In the genomic region with DNA sequence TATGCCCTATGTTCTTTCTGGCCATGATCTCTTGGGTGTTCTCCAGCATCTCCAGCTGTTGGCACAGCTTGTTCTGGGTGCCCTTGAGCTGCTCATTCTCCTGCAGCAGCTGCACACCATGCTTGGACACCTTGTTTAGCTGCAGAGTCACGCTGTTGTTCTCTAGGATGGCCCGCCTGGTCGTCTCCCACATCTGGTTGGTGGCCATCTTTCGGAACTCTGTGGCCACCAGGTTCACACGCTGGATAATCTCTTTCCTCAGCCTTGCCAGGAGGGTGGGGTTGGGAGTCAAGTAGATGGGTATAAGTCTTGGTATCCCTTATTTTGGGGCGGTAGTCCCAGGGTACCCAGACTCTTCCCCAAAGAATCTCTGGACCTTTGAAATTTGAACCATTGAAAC, we compare ENCODE assay signal across 7 mouse cellular contexts. TPM values are rescaled to one million over a fixed set of nuclear protein-coding genes. Genes with fewer than 3 reads are reported as not detected.
"Had no signal": no experiment of that assay in that cellular context is flagged by ENCODE, and none has a peak within 500 bp of the region (broad histone marks: within the 10 kb centered on the region; RNA-seq: fewer than 3 reads in every experiment).

No protein-coding gene starts in this region.

- H3K36me3 ChIP-seq: neural tube, embryonic 15.5 days; stomach, embryonic 15.5 days had no signal

- H3K9me3 ChIP-seq: neural tube, embryonic 15.5 days; stomach, embryonic 15.5 days had no signal

- H3K27me3 ChIP-seq: stomach, embryonic 15.5 days had no signal

- H3K27ac ChIP-seq: neural tube, embryonic 15.5 days; stomach, embryonic 15.5 days; stomach, postnatal 0 days had no signal

- H3K4me3 ChIP-seq: neural tube, embryonic 15.5 days; stomach, embryonic 15.5 days had no signal

- H3K4me2 ChIP-seq: neural tube, embryonic 15.5 days; stomach, embryonic 15.5 days had no signal

- H3K9ac ChIP-seq: neural tube, embryonic 15.5 days; stomach, embryonic 15.5 days had no signal

RNA-seq across cellular contexts. Expression of a gene that starts 4.1 kb away (rescaled TPM):
- total RNA-seq: neutrophil, adult 5-6 weeks had no signal

RNA-seq across cellular contexts. Expression of a gene that starts 4.5 kb away (rescaled TPM):
- total RNA-seq: neutrophil, adult 5-6 weeks had no signal
- polyA plus RNA-seq: spleen, adult 2 months had no signal

RNA-seq across cellular contexts. Expression of a gene that starts 38.9 kb away (rescaled TPM):
- total RNA-seq: neutrophil, adult 5-6 weeks had no signal
- polyA plus RNA-seq: small intestine, adult 2 months; stomach, postnatal 0 days; urinary bladder, adult 2 months had no signal
